Mouse (Mus musculus) lung, adult 2 months (tissue): ENCODE data around the gene Zfp951.
"Not testable (repeated sequence)": the region's sequence is repeated elsewhere in the genome, so short reads cannot be mapped to it uniquely, and the experiment has no call there.

Experiments
- CTCF ChIP-seq: fragments of 200-500 bp; IDR thresholded peaks from 2 replicates; pipeline ENCODE4 v1.5.1; 2011; ENCODE audit warnings: mild to moderate bottlenecking, low read length, control low read depth; ENCODE audit not compliant: insufficient read depth
- POLR2A ChIP-seq: fragments of 200-500 bp; IDR thresholded peaks from 2 replicates; pipeline ENCODE4 v1.6.1; 2011; ENCODE audit warnings: low read depth, mild to moderate bottlenecking, control low read depth, low read length, borderline replicate concordance; ENCODE audit errors: extremely low read depth

- not testable (repeated sequence) for TF ChIP-seq POLR2A, CTCF
Observed at GRCm38 (mm10) chr5:104770138-104770537, 89.7 kb downstream of the Zfp951 start.
